Mouse (Mus musculus) ovary, adult 18-20 months (tissue): ENCODE measurements around the gene Wasf1.

Experiments
- DNase-seq: peaks from one replicate; pipeline ENCODE4 v3.0.0; 2022; ENCODE audit warnings: low spot score, mixed read lengths

The Wasf1 gene

GRCm38 (mm10) chr10:40895765-40896164, 12.5 kb downstream of the Wasf1 start:
- DNase-seq = no peak

GRCm38 (mm10) chr10:40896656-40897055, 13.4 kb downstream of the Wasf1 start:
- DNase-seq = no peak

DNA sequence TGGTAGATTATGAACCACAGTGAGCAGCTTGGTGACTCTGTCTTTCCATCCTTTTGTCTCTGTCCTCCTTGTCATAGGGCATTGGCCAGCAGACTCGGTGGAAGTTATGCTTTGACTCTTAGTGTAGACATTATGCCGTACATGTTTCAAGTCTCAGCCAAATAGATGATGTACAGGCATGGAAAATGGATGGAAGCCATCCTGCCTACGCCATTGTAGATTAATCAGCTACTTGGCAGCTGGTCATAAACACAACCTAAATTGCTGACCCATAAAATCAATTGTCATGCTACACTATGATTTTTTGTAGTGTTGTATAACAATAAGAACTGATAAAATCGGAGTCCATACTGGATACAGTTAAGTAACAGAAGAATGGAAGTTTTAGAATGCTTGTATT, 18.5 kb downstream of the Wasf1 start:
- DNase-seq = no peak

- DNase-seq = no peak
Observed at GRCm38 (mm10) chr10:40906131-40906530, 22.9 kb downstream of the Wasf1 start.

DNA sequence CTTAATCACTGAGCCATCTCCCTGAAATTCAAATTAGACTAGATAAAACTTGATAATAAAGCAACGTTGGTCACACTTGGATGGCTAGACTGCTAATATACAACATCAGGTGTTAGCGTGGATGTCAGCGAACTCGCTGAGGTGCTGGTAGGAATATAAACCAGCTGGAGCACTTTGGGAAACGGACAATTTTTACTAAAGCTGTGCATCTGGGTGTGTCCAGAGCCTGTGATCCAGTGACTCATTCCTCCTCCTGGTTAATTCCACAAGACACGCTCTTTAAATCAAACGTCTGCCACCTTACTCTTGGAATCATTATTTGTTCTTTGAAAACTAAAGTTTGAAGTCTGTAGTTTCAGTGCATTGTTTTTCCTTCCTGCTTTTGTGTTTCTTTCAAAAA, 23.5 kb downstream of the Wasf1 start:
- no peak for DNase-seq

- no peak for DNase-seq
Observed at GRCm38 (mm10) chr10:40908580-40908979, 25.3 kb downstream of the Wasf1 start.

DNA sequence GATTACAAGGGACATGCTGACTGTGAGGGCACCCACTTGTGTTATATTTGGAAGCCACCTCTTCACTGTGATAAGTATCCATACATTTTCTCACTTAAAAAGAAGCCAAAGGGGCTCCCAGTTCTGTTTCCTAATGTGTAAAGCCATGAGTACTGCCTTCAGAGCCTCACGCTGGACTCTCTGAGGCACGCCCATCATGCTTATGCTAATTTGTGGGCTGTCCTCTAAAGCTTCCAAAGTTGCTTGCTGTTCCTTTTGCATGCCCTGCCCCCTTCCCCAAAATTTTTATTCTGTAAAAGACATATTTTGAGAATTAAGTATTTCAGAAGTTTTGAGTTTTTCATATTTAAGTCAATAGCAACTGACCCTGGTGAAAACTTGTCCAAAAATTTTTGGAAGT, 27.5 kb downstream of the Wasf1 start:
- DNase-seq = no peak

DNA sequence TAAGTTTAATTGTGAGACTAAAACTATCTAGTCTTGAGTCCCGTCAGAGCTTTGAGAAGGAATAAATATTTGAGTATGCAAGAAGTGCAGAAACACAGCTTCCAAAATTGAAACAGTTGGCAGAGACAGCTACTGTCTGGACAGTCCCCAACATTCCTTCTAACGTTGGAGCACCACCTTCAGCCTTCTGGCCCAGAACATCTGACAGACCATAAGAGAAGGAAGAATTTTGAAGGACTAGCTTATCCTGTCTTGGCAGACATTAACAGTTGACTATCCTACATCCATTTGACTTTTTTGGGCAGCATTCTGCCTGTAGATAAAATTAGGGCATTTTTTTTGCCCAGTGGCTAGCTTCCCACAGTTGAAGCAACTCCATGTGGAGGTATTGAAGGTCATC, 32.0 kb downstream of the Wasf1 start:
- DNase-seq = no peak

GRCm38 (mm10) chr10:40918669-40919440, 35.6 kb downstream of the Wasf1 start:
- DNase-seq = no peak

- DNase-seq = no peak
Observed at GRCm38 (mm10) chr10:40919464-40919863, 36.2 kb downstream of the Wasf1 start.

DNA sequence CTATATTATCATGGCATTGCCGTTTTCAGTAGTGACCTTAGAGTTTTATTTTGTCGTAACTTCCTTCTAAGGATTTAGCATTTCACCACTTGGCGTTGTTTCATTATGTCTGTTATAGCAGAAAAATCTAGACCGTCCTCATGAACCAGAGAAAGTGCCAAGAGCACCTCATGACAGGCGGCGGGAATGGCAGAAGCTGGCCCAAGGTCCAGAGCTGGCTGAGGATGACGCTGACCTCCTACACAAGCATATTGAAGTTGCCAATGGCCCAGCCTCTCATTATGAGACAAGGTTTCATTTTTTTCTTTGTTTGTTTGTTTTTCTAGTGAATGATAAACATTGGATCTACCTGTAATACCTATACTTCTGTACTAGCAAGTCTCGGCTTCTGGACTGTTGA, 49.7 kb downstream of the Wasf1 start:
- DNase-seq = no peak

DNA sequence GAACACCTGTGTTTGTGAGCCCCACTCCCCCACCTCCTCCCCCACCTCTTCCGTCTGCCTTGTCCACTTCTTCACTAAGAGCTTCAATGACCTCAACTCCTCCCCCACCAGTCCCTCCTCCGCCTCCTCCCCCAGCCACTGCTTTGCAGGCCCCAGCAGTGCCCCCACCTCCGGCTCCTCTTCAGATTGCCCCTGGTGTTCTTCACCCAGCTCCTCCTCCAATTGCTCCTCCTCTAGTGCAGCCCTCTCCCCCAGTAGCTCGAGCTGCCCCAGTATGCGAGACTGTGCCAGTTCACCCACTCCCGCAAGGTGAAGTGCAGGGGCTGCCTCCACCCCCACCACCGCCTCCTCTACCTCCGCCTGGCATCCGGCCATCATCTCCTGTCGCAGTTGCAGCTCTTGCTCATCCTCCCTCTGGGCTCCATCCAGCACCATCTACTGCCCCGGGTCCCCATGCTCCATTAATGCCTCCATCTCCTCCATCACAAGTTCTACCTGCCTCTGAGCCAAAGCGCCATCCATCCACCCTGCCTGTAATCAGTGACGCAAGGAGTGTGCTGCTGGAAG, 53.0 kb downstream of the Wasf1 start:
- DNase-seq = no peak

GRCm38 (mm10) chr10:40937569-40937968, 54.3 kb downstream of the Wasf1 start:
- DNase-seq = no peak

DNA sequence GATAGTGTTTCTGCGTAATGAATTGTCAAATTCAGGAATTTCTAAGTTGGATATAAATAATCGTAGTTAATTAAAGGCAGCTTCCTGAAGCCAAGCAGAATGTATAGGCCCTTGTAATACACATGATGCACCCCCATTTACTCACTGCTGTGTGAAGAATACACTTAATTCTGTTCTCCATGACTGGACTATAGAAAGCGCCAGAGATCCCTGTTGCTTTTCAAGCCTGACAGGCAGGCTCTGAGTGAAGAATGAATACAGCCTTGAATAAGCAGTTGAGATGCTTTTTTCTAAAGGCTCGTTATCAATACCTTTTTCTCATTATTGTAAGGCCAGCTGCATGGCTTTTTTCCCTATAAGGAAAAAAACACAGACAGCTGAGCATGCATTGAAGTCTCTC, 59.4 kb downstream of the Wasf1 start:
- DNase-seq = no peak

DNA sequence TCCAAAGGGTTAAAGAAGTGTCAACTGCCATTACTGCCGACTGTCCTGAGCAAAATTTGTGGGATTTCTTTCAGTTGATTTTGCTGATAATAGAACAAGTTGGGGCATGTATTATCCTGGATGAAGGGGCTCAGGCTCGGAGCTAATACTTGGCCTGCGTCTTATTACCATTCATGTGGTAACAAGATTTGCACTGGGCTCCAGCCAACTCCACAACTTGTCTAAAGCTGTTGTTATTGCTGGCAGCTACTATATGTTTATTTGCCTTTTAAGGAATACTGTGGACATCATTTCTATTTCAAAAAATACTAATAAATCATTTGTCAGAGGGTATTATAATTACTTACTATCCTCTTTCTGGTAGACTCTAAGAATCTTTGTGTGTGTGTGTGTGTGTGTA, 66.9 kb downstream of the Wasf1 start:
- no peak for DNase-seq

DNA sequence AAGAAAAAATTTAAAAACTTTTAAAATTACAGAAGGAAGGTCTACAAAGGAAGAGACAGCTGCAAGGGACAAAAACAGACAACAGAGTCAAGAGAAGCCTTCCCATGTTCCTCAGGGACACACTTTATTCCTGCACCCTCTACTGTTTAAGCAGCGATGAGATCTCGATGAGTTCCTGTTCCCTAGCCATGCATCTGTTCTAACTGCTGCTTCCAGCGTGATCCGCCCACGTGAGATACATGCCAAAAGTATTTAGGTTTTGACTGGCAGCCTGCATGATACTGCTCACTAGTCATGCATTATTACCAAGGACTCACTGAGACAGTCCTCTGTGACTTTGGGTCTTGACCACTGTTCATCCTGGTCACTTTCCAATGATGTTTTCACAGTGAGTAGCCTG, 72.9 kb downstream of the Wasf1 start:
- no peak for DNase-seq

DNA sequence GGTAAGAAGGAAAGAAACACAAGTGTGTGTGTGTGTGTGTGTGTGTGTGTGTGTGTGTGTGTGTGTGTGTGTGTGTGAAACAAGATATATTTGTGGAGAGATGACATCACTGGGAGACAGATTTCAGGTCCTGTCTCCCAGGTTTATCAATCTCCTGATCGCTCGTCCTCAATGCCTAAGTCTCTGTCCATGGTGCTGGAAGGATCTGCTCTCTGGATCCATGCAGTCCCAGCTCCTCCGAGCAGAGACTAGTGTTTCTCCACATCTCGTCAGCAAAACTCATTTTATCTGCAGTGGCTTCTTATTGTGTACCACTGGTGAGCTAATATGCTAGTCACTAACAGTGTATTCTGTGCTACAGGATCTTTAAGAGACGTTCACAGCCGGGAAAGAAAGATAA, 78.1 kb downstream of the Wasf1 start:
- DNase-seq = no peak

DNA sequence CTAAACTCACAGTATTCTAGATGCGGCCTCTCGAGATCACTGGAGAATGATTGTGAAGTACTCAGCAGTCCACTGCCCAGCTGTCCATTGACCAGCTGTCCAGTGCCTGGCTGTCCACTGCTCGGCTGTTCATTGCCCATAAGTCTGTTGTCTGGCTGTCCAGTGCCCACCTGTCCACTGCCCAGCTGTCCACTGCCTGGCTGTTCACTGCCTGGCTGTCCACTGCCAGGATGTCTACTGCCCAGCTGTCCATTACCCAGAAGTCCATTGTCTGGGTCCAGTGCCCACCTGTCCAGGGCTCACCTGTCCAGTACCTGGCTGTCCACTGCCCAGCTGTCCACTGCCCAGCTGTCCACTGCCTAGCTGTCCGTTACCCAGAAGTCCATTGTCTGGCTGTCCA, 78.7 kb downstream of the Wasf1 start:
- no peak for DNase-seq

GRCm38 (mm10) chr10:40964546-40964945, 81.3 kb downstream of the Wasf1 start:
- no peak for DNase-seq

DNA sequence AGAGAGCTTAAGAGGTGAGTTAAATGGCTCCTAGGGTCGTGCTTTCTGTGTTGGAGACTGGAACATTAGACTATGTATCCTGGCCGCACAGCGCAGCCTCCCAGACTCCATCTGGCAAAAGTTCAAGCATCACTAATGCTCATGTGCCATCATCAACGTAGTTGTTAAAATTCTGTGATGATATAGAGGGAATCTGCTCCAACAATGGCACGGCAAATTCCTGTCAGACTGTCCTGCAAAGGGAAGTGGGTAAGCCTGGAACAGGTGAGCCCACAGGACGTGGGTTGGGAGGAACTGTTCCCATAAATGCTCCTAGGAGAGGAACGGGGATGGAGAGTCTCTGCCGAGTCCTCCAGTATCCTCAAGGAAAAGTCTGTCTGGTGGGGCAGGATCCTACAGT, 85.3 kb downstream of the Wasf1 start:
- DNase-seq = no peak

GRCm38 (mm10) chr10:40969372-40970033, 86.2 kb downstream of the Wasf1 start:
- no peak for DNase-seq

- DNase-seq = no peak
Observed at GRCm38 (mm10) chr10:40970601-40971245, 87.4 kb downstream of the Wasf1 start.

DNA sequence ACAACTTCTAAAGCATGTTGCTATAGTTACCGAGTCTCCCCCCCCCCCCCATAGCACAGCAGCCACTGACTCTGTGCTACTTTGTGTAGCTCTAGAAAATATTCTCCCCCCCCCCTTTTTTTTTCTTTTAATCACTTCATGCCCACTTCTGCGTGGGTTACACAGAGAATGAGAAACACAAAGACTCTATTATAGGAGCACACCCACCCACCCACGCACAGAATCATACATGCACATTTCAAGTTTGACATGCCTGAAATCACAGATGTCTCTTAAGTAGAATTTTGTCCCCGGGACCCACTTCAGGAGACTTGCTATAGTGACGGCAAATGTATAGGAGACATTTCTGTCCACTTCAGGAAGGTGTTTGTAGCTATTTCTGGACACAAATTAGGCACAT, 88.0 kb downstream of the Wasf1 start:
- no peak for DNase-seq
